Mouse (Mus musculus): ENCODE data around the gene B4galt1. TPM values are rescaled to one million over a fixed set of nuclear protein-coding genes. Genes with fewer than 3 reads are reported as not detected.
A peak's percentile ranks its signal among the peaks of the same experiment; 100 is the strongest.
"Not testable (repeated sequence)": the region's sequence is repeated elsewhere in the genome, so short reads cannot be mapped to it uniquely, and the experiment has no call there.

The B4galt1 gene
- polyA plus RNA-seq, 2 experiments from 2014 or later: 52.5 to 61.3 TPM

DNA sequence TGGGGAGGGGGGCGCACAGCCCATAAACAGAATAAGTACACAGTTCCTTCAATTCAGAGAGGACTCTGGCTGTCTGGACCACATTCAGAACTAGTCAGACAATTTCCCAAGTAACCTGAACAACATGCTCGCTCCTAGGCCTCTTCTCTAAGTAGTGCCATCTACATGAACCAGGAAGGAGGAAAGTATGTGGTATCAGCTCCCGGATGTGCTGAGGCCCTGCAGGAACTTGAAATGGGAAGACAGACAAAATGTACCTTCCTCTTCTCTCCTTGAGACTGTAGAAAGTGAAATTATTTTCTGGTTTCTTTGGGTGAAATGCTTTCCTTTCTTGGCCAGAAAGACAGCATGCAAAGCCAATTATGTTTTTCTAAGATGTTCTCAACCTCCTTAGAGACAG lies 38.7 kb downstream of the B4galt1 start:
- peak; percentile 39 for ATAC-seq

GRCm38 (mm10) chr4:40814359-40814758 lies 39.4 kb downstream of the B4galt1 start:
- no peak for ATAC-seq

DNA sequence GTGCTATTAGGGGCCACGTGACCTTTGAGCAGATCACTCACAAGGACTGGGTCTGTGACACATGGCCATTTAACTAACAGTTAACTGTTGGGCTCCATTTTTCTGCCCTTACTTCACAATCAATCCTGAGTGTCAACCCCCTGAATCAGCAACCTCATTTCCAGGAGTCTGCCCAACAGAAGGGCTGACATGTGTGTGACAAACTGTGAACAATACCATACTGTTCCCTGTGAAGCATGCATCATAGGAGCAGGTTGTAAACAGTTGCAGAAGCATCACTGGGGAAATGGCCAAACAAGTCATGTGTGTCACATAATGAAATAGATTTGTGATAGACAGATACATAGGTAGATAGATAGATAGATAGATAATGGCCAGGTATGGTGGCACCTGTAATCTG lies 40.9 kb downstream of the B4galt1 start:
- ATAC-seq: no peak

GRCm38 (mm10) chr4:40810481-40810880 lies 43.3 kb downstream of the B4galt1 start:
- no peak for ATAC-seq

DNA sequence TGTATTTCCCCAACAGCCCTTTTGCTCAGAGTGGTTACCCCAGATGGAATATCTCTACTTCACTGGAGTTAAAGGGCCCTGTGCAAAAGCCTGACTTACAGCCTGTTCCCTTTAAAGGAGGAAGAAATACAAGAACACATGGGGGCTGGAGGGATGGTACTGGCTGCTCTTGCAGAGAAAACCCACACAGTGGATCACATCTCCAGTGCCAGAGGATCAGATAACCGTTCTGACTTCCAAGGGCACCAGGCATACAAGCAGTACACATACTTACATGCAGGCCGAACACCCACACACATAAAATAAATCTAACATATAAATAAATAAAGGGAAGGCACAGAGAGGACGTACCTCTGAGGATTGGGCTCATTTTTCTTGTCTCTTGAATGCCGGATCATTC lies 46.4 kb downstream of the B4galt1 start:
- no peak for ATAC-seq

DNA sequence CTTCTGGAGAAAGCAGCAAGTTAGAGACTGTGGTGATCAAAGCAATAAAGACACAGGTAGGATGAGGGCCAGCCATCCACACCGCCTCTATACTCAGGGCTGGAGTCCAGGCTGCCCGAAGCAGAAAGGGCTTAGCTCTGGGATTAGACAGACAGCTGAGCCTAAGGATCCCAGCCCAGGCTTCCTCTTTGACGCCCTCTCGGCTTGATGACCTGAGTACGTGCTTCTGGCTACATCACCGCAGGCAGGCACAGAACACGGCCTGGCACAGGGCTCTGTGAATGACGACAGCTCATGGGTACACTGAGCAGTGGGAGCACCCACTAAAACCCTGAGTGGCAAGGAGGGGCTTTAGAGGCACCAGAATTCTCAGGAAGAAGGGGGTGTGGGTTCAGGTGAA lies 48.4 kb downstream of the B4galt1 start:
- no peak for ATAC-seq

DNA sequence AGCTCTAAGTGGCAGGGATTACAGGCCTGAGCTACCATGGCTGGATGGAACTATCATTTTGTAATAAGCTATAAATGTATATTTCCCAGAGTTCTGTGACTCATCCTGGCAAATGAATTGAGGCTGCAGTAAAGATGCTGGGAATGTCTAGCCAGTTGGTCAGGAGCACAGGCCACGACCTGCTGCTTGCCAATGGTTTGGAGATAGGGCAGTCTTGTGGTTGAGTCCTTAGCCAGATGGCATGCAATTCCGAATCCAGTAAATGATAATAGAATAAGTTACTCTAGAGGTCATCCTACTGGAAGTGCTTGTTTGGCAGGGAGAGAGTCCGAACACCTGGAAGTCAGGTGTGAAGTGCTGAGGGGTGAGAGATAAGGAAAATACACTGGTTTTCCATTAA lies 51.0 kb downstream of the B4galt1 start:
- ATAC-seq: no peak

- no peak for ATAC-seq
Measured at GRCm38 (mm10) chr4:40801908-40802307, 51.9 kb downstream of the B4galt1 start.

DNA sequence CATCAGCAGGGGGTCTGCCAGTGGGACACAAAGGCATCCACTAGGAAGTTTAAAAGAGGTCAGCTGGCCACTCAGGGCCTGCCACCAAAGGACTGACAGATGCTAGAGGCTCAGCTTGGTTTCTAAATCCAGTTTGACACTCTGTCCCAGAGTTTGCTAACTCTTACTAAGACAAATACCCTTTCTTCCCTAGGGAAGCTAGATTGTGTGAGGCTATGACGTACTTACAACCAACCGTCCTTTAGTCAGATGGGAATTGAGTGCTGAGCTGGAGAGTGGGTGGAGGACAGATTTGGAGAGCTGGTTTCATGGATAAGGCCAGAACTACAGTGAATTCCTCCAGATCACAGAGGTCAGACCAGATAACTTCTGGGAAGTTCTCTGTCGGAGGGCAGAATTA lies 52.9 kb downstream of the B4galt1 start:
- ATAC-seq: no peak

GRCm38 (mm10) chr4:40798833-40799555 lies 54.8 kb downstream of the B4galt1 start:
- ATAC-seq: not testable (repeated sequence)

DNA sequence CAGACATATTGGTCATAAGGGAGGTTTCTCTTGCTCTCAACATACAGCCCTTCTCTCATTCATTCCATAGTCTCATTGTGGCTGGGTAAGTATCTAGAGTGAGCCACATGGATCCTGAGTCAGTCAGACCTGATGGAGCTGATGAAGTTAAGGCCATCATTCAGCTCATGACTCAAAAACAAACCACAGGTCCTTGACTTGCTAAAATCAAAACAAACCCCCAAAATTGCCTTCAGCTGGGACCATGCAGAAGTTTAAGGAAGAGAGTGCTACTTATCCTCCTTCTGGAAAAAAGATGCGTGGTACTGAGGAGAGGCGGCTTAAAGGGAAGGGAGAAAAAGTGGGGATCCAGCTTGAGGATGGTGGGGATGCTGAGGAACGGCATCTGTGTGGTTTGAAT lies 58.0 kb downstream of the B4galt1 start:
- no peak for ATAC-seq

DNA sequence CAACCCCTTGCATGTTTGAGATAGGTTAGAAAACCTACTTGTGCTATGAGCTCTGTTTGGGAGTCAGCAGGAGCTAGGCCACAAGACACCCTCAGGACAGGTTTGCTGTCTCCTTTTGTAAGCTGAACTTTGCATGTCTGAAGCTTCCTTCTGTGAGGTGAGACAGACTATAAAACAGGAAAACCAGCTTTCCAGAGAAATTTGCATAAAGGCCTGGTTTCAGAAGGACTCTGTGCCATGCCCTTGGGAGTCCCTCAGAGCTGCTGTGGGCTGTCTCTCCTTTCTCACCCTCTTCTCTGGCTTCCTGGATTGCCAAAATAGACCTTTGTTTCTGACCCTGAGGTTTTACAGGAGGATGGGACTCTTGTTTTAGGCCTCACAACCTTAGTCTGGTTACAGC lies 59.5 kb downstream of the B4galt1 start:
- ATAC-seq: no peak

DNA sequence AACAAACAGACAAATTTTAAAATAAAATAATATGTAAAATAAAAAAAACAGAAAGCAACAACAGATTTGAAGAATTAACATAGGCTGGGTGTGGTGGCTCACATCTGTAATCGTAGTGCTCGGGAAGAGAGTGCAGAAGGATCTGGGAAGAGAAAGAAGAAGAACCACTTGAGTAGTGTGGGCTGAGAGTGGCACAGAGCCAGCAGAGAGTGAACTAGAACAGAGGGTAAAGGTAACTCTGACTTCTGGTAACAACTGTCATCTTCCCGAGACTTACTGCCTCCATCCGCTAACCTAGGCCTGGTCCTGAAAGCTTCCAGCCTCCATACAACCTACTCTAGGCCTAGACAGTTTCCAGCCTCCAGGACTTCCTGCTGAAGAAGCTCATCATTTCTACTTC lies 62.6 kb downstream of the B4galt1 start:
- ATAC-seq: no peak

DNA sequence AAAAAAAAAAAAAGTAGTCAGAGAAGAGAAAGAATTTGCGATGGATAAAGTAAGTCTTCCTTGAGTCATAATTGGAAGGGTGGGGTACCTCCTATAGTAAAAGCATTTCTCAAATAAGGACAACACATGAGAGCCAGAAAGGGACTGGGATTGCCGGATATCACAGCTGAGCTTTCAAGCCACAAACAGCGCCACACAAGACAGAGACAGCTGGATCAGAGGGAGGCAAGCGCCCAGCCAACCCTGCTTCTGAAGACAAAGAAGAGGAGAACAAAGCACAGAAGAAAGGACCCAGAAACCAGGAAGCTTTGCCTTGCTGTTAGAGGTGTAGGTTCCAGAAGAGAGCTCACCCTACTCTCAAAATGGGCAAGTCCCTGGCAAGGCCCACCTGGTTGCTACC lies 67.2 kb downstream of the B4galt1 start:
- no peak for ATAC-seq

DNA sequence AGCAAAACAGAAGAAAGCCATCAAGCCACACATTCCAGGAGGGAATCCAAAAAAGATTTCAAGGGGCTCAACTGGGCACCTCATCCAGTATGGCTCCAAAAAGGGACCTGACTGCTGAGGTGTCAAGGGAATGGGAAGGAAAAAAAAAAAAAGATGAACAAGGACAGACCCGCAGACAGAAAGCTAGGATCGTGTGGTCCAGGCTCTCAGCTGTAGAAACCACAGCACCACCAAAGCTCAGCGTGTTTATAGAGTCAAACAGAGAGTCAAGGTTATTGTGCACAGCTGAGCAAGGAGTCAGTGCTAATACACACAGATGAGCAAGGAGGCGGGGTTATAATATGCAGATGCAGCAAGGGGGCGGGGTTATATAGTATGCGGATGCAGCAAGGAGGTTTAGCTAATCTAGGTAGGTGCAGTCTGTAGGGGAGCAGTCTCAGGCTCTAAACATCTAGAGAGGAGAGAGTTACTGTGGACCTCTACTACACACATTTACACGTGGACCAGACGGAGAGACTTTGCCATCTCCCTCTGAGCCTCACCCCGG lies 68.1 kb downstream of the B4galt1 start:
- no peak for ATAC-seq

DNA sequence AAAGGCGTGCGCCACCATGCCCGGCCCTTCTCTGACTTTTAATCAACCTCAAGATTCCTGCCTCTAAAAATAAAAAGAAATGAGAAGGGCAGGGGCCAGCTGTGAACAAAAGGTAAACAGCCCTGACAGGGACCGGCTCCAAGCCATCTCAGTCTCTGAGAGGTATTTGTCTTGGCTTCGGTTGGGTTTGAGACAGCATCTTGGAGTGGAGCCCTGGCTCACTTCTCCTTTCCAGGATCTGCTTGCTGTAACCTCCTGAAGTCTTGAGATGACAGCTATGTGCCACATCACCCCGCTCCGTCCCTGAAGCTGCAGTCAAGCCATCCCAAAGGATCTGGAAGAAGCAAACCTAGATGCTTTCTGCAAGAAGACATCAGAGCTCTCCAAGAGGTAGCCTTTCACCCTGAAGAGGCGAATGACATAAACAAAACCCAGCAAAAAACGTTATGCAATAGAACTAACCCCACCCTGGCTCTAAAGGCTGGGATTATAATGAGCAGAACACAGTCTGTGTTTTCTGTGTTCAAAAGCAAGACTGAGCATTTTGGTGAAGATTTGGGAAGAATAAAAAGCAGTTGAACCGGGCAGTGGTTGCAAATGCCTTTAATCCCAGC lies 69.1 kb downstream of the B4galt1 start:
- ATAC-seq: no peak

GRCm38 (mm10) chr4:40783049-40783448 lies 70.8 kb downstream of the B4galt1 start:
- ATAC-seq: no peak

DNA sequence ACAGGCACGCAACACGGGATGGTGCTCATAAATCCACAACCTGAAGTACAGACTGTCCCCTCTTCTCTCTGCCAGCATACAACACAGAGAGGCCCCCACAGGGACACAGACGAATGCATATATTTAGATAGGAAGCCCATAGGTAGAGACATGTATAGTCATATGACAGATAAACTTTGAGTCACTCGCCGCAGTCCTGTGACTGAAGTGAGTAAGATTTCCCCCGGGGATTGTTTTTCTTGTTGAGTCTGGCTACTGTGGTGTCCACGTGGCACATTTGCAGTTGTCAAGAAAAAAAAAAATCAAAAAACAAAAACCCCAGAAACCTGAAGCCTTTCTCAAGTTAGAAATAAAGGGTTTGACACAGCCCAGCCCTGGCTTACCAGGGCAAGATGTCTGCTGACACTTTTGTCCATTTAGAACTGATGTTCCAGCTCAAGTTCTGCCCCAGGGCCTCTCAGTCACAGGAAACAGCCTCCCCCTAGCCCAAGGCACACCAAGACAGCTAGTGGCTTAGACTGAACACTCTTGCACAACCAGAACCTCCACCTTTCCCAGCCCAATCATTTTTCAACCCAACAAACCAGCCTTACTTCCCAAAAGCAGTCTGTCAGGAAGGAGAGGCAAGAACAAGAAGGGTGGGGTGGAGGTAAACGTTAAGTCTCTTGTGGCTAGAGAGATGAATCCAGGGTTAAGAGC lies 71.9 kb downstream of the B4galt1 start:
- peak; percentile 81 for ATAC-seq

GRCm38 (mm10) chr4:40781143-40781542 lies 72.7 kb downstream of the B4galt1 start:
- ATAC-seq: peak; percentile 72

DNA sequence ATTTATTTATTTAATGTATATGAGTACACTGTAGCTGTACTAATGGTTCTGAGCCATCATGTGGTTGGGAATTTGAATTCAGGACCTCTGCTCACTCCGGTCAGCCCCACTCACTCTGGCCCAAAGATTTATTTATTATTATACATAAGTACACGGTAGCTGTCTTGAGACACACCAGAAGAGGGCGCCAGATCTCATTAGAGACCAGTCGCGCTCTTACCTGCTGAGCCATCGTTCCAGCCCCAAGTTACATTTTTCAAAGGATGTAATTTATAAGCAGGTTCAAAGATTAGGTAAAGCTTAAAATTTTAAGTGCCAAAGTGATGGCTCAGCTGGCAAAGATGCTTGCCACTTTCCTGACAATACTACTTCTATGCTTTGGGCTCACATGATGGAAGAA lies 75.1 kb downstream of the B4galt1 start:
- ATAC-seq: no peak

DNA sequence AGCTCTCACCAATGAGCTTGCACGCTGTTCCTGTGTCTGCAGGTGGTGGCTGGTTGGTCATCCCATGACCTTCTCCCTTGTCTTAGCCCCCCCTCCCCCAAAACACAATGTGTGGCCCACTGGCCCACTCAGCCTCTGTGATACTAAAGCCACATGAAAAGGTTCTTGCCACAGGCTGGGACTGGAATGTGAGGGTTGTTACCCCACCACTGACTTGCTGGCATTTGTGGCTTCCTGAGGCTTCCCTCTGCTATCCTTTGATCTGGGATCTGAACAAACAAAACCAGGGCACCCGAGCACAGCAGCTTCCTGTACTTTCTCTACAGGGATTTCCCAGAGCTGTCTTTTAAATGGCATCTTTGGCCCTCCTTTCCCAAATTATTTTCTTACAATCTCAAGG lies 76.7 kb downstream of the B4galt1 start:
- ATAC-seq: no peak

GRCm38 (mm10) chr4:40776416-40776815 lies 77.4 kb downstream of the B4galt1 start:
- no peak for ATAC-seq

Measured in CD4-positive, CD25-positive, alpha-beta regulatory T cell, adult 4 months (primary cell).